Mouse (Mus musculus): ENCODE data around the gene Olfr214. TPM values are rescaled to one million over a fixed set of nuclear protein-coding genes. Genes with fewer than 3 reads are reported as not detected.
"Not testable (repeated sequence)": the region's sequence is repeated elsewhere in the genome, so short reads cannot be mapped to it uniquely, and the experiment has no call there.

The Olfr214 gene
- polyA plus RNA-seq (2014; fragmentation: Nextera tagmentation; extraction: Ambion mirVana) = not detected in 2 replicates

DNA sequence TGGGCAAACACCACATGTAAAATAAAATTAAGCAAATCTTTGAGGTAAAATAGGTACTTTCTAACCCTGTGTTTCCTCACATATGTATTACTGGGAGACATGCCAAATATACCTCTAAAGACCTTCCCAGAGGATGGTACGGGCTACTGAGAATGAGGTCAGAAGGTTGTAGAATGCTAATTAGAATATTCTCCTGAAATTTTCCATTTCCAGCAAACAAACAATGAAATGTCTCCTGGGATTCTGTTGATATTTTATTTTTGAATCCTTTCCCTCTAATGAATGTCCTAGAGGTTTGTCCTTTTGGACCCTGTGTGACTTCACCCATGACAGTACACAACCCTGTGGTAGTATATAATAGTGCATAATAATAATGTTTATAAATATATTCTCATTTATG lies at the start of gene Olfr214:
Olfr214 (plus strand) TSS at position 301 of the 400 bp plus-strand sequence.
- H3K36me3 ChIP-seq (ENCODE audit: insufficient read depth) = no peaks in the 10 kb centered on the region
- no peak for TF ChIP-seq CTCF (IDR thresholded peaks at IDR 0.05; ENCODE audit: low read depth)
- DNase-seq (no peak), ATAC-seq (ENCODE audit: insufficient read depth) (no peak)
- H3K9me3 ChIP-seq (ENCODE audit: low read depth, low read length) = no peaks in the 10 kb centered on the region
- H3K27me3 ChIP-seq (ENCODE audit: insufficient read depth, low read length) = no peaks in the 10 kb centered on the region
- no peak within 1 kb of the TSS for H3K4me3 ChIP-seq (ENCODE audit: low read depth, low read length)
- no peak within 1 kb of the TSS for H3K4me2 ChIP-seq
- H3K4me1 ChIP-seq (ENCODE audit: insufficient read depth) = no peaks in the 10 kb centered on the region
- no peak within 1 kb of the TSS for H3K9ac ChIP-seq
- H3K27ac ChIP-seq (ENCODE audit: low read depth) = no peak within 1 kb of the TSS
- 70% methylated on average over 1 of the region's 1 CpGs for WGBS

DNA sequence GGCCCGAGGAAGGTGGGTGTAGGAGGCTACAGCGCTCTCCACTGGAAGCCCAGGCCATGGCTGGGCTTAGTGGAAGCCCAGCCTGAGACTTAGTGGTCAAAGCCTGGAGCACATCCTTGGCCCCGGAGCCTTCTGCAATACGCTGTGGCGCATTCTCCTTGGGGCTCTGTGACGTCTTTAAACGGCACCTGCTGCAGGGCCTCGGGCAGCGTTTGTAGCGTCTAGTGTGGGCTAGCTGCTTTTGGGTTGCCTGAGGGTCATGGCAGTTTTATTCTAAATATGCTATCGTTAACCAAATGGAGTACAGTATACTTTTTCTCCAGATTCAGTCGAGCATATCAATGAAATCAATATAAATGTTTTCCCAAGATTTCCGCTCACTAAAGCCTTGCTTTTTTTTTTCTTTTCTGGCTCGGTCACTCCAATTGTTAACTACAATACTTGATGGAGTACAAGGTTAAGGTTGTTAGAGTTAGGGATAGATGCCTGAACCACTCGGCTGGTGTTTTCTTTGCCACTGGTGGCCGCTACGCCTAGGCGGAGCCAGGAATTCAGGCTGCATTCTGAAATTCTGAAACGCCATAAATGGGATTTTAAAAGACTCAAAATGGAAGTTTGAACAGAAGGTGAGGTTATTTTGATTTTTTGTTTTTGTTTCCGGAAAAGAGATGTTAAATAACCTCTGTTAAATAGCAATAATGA lies 47.6 kb upstream of the Olfr214 start, which contains the start of gene Olfr212:
Olfr212 (plus strand) TSS at position 215 of the 702 bp plus-strand sequence.
- WGBS = 89% methylated on average over 19 of the region's 20 CpGs
- H3K9ac ChIP-seq; H3K4me2 ChIP-seq; H3K4me3 ChIP-seq (ENCODE audit: low read depth, low read length); DNase-seq; ATAC-seq (ENCODE audit: insufficient read depth); H3K36me3 ChIP-seq (ENCODE audit: insufficient read depth); H3K27ac ChIP-seq (ENCODE audit: low read depth); H3K9me3 ChIP-seq (ENCODE audit: low read depth, low read length); H3K27me3 ChIP-seq (ENCODE audit: insufficient read depth, low read length); H3K4me1 ChIP-seq (ENCODE audit: insufficient read depth): not testable (repeated sequence)

DNA sequence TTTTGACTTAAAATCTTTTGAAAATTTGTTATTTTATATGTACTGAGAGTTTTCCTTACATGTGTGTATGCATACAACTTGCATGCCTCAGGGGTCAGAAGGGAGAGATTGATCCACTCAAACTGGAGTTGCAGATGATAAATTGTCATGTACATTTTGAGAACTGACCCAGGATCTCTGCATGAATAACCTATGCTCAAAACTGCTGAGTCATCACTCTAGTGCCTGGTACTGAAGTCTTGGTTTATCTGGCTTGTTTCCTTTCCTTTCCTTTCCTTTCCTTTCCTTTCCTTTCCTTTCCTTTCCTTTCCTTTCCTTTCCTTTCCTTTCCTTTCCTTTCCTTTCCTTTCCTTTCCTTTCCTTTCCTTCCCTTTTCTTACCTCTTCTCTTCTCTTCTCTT lies 39.2 kb upstream of the Olfr214 start:
- Histone ChIP-seq H3K4me3 (ENCODE audit: low read depth, low read length) (no peak overlapping the region), H3K4me2 (no peak overlapping the region), H3K9me3 (ENCODE audit: low read depth, low read length) (no peaks in the 10 kb centered on the region), H3K4me1 (ENCODE audit: insufficient read depth) (no peaks in the 10 kb centered on the region), H3K27ac (ENCODE audit: low read depth) (no peak overlapping the region), H3K27me3 (ENCODE audit: insufficient read depth, low read length) (no peaks in the 10 kb centered on the region), H3K9ac (no peak overlapping the region), H3K36me3 (ENCODE audit: insufficient read depth) (no peaks in the 10 kb centered on the region)
- no peak for ATAC-seq (ENCODE audit: insufficient read depth)
- no peak for TF ChIP-seq CTCF (IDR thresholded peaks at IDR 0.05; ENCODE audit: low read depth)
- DNase-seq = no peak

GRCm38 (mm10) chr6:116538156-116538555 lies 15.9 kb upstream of the Olfr214 start, which contains the start of gene Olfr213:
Gene Olfr213 (plus strand): TSS chr6:116538456.
- 78% methylated on average over 1 of the region's 1 CpGs for WGBS
- Histone ChIP-seq H3K9me3 (ENCODE audit: low read depth, low read length) (no peaks in the 10 kb centered on the region), H3K4me2 (no peak within 1 kb of the TSS), H3K4me1 (ENCODE audit: insufficient read depth) (no peaks in the 10 kb centered on the region), H3K4me3 (ENCODE audit: low read depth, low read length) (no peak within 1 kb of the TSS), H3K9ac (no peak within 1 kb of the TSS), H3K27me3 (ENCODE audit: insufficient read depth, low read length) (no peaks in the 10 kb centered on the region), H3K36me3 (ENCODE audit: insufficient read depth) (no peaks in the 10 kb centered on the region), H3K27ac (ENCODE audit: low read depth) (no peak within 1 kb of the TSS)
- DNase-seq = no peak
- no peak for ATAC-seq (ENCODE audit: insufficient read depth)
- no peak for TF ChIP-seq CTCF (IDR thresholded peaks at IDR 0.05; ENCODE audit: low read depth)

- Histone ChIP-seq H3K4me1 (ENCODE audit: insufficient read depth) (no peaks in the 10 kb centered on the region), H3K27me3 (ENCODE audit: insufficient read depth, low read length) (no peaks in the 10 kb centered on the region), H3K4me2 (no peak overlapping the region), H3K36me3 (ENCODE audit: insufficient read depth) (no peaks in the 10 kb centered on the region), H3K4me3 (ENCODE audit: low read depth, low read length) (no peak overlapping the region), H3K9ac (no peak overlapping the region), H3K27ac (ENCODE audit: low read depth) (no peak overlapping the region), H3K9me3 (ENCODE audit: low read depth, low read length) (no peaks in the 10 kb centered on the region)
- no peak for ATAC-seq (ENCODE audit: insufficient read depth)
- TF ChIP-seq CTCF (IDR thresholded peaks at IDR 0.05; ENCODE audit: low read depth) = no peak
- no peak for DNase-seq
- 77% methylated on average over 2 of the region's 2 CpGs for WGBS
These were observed 11.5 kb upstream of the Olfr214 start for GRCm38 (mm10) chr6:116542500-116542899.

DNA sequence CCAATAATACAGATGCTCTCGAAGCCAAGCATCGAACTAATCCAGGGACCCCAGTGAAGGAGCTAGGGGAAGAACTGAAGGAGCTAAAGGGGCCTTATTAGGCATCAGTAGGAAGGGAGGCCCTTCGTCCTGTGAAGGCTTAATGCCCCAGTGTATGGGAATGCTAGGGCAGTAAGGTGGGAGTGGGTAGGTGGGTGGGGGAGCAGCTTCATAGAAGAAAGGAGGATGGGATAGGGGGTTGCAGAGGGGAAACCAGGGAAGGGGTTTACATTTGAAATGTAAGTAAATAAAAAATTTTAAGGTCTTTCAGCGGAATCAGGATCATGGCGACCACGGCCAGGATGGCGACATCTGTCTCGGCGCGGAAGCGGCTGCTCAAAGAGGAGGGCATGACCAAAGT lies 3.2 kb upstream of the Olfr214 start, which contains the start of gene Gm5580:
Gm5580 (plus strand) TSS at position 301 of the 400 bp plus-strand sequence.
- H3K9ac ChIP-seq; DNase-seq; H3K27me3 ChIP-seq (ENCODE audit: insufficient read depth, low read length); H3K36me3 ChIP-seq (ENCODE audit: insufficient read depth); ATAC-seq (ENCODE audit: insufficient read depth); H3K9me3 ChIP-seq (ENCODE audit: low read depth, low read length); H3K4me3 ChIP-seq (ENCODE audit: low read depth, low read length); H3K27ac ChIP-seq (ENCODE audit: low read depth); H3K4me2 ChIP-seq; H3K4me1 ChIP-seq (ENCODE audit: insufficient read depth): not testable (repeated sequence)
- WGBS = 94% methylated on average over 11 of the region's 11 CpGs

GRCm38 (mm10) chr6:116554952-116555351 lies 917 bp downstream of the Olfr214 start:
- H3K36me3 ChIP-seq (ENCODE audit: insufficient read depth) = no peaks in the 10 kb centered on the region
- H3K27me3 ChIP-seq (ENCODE audit: insufficient read depth, low read length) = no peaks in the 10 kb centered on the region
- H3K27ac ChIP-seq (ENCODE audit: low read depth) = no peak overlapping the region
- no peak overlapping the region for H3K9ac ChIP-seq
- TF ChIP-seq CTCF (IDR thresholded peaks at IDR 0.05; ENCODE audit: low read depth) = no peak
- H3K4me2 ChIP-seq = no peak overlapping the region
- H3K4me3 ChIP-seq (ENCODE audit: low read depth, low read length) = no peak overlapping the region
- no peak for ATAC-seq (ENCODE audit: insufficient read depth)
- no peaks in the 10 kb centered on the region for H3K4me1 ChIP-seq (ENCODE audit: insufficient read depth)
- DNase-seq = no peak
- 52% methylated on average over 3 of the region's 3 CpGs for WGBS
- H3K9me3 ChIP-seq (ENCODE audit: low read depth, low read length) = no peaks in the 10 kb centered on the region

All from lung, embryonic 14.5 days (tissue).